Mouse (Mus musculus): ENCODE results near the gene Cdh23. TPM values are rescaled to one million over a fixed set of nuclear protein-coding genes. Genes with fewer than 3 reads are reported as not detected.

Gene Cdh23
- total and polyA plus RNA-seq, 2 experiments from 2014 or later: 1.9 to 13.1 TPM

- Histone ChIP-seq H3K9me3 (ENCODE audit: low read length) (no peaks in the 10 kb centered on the region), H3K36me3 (ENCODE audit: insufficient read depth) (no peaks in the 10 kb centered on the region), H3K4me2 (ENCODE audit: low read depth) (no peak overlapping the region), H3K27me3 (ENCODE audit: insufficient read depth, low read length) (no peaks in the 10 kb centered on the region), H3K27ac (ENCODE audit: low read depth, low read length) (no peak overlapping the region), H3K9ac (no peak overlapping the region), H3K4me3 (ENCODE audit: low read depth, low read length) (no peak overlapping the region), H3K4me1 (ENCODE audit: insufficient read depth) (no peaks in the 10 kb centered on the region)
- DNase-seq (no peak), ATAC-seq (no peak)
- TF ChIP-seq CTCF (IDR thresholded peaks at IDR 0.05; ENCODE audit: low read depth): no peak
- 85% methylated on average over 3 of the region's 3 CpGs for WGBS
Observed at GRCm38 (mm10) chr10:60668591-60668990, 27.7 kb downstream of the Cdh23 start.

DNA sequence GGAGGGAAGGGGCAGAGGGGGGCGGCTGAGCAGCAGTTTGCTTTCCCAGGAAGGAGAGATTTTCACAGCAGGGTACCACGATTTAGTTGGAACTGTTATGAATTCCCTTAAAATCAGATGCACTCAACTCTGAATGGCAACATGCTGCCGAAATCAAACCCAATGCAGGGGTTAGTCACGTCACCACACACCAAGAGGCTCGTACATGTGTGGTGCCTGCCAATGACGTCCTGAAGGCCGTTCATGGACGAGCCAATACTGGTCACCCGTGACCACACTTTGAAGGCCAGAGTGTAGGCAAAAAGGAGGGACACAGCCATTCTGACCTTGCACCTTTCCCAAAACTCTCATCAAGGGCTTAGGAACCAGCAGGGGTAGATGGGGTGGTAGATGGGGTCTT, 35.3 kb downstream of the Cdh23 start:
- no peaks in the 10 kb centered on the region for H3K9me3 ChIP-seq (ENCODE audit: low read length)
- no peaks in the 10 kb centered on the region for H3K36me3 ChIP-seq (ENCODE audit: insufficient read depth)
- no peaks in the 10 kb centered on the region for H3K4me1 ChIP-seq (ENCODE audit: insufficient read depth)
- 77% methylated on average over 9 of the region's 9 CpGs for WGBS
- no peak overlapping the region for H3K9ac ChIP-seq
- DNase-seq (no peak), ATAC-seq (no peak)
- H3K27ac ChIP-seq (ENCODE audit: low read depth, low read length): no peak overlapping the region
- TF ChIP-seq CTCF (IDR thresholded peaks at IDR 0.05; ENCODE audit: low read depth): no peak
- no peaks in the 10 kb centered on the region for H3K27me3 ChIP-seq (ENCODE audit: insufficient read depth, low read length)
- no peak overlapping the region for H3K4me3 ChIP-seq (ENCODE audit: low read depth, low read length)
- H3K4me2 ChIP-seq (ENCODE audit: low read depth): no peak overlapping the region

DNA sequence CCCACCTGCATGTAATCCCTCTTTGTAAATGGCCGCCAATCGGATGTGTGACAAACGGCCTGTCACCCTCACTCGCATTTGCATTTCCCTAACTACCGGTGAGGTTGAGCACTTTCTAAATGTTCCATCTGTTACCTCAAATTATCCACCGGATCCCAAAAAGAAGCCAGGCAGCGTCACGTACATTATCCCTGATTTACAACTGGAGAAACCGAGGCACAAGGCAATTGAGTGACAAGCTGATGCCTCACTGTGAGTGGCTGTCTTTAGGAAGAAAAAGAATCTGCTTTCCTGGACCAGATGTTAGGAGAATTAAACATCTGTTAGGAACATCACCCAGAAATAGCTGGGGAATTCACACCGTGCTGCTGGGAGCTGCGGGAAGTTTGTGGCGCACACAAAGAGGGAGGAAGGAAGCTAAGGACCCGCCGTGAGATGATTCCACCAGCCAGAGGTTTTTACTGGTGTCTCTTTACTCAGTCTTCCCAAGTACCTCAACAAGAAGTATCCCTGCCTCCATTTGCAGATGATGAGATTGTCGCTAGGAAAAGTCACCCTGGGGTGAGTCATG, 36.8 kb downstream of the Cdh23 start:
- Histone ChIP-seq H3K36me3 (ENCODE audit: insufficient read depth) (no peaks in the 10 kb centered on the region), H3K27ac (ENCODE audit: low read depth, low read length) (no peak overlapping the region), H3K9me3 (ENCODE audit: low read length) (no peaks in the 10 kb centered on the region), H3K9ac (no peak overlapping the region), H3K4me1 (ENCODE audit: insufficient read depth) (no peaks in the 10 kb centered on the region), H3K27me3 (ENCODE audit: insufficient read depth, low read length) (no peaks in the 10 kb centered on the region), H3K4me3 (ENCODE audit: low read depth, low read length) (no peak overlapping the region), H3K4me2 (ENCODE audit: low read depth) (no peak overlapping the region)
- DNase-seq (no peak), ATAC-seq (no peak)
- TF ChIP-seq CTCF (IDR thresholded peaks at IDR 0.05; ENCODE audit: low read depth): no peak
- WGBS: 78% methylated on average over 15 of the region's 15 CpGs

GRCm38 (mm10) chr10:60658176-60658575, 38.1 kb downstream of the Cdh23 start:
- ATAC-seq: no peak
- Histone ChIP-seq H3K27me3 (ENCODE audit: insufficient read depth, low read length) (no peaks in the 10 kb centered on the region), H3K4me2 (ENCODE audit: low read depth) (no peak overlapping the region), H3K36me3 (ENCODE audit: insufficient read depth) (no peaks in the 10 kb centered on the region), H3K27ac (ENCODE audit: low read depth, low read length) (no peak overlapping the region), H3K9ac (no peak overlapping the region), H3K4me3 (ENCODE audit: low read depth, low read length) (no peak overlapping the region), H3K4me1 (ENCODE audit: insufficient read depth) (no peaks in the 10 kb centered on the region), H3K9me3 (ENCODE audit: low read length) (no peaks in the 10 kb centered on the region)
- TF ChIP-seq CTCF (IDR thresholded peaks at IDR 0.05; ENCODE audit: low read depth): no peak
- 91% methylated on average over 10 of the region's 10 CpGs for WGBS
- no peak for DNase-seq

DNA sequence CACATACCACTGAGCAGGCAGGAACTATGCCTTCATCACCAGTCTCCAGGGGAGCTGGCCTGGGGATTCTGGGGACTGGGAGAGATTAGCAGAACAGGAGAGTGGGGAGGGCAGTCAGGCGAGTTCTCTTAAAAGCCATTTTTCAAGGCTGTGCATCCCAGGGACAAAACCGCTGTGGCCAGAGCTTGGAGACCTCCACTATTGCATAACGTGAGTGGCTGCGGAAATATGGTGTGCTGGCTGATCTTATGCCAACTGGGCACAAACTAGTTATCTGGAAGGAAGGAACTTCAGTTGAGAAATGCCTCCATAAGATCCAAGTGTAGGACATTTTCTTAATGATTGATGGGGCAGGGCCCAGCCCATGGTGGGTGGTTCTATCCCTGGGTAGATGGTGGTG, 42.6 kb downstream of the Cdh23 start:
- H3K27ac ChIP-seq (ENCODE audit: low read depth, low read length): no peak overlapping the region
- ATAC-seq (no peak), DNase-seq (no peak)
- no peak overlapping the region for H3K4me2 ChIP-seq (ENCODE audit: low read depth)
- H3K36me3 ChIP-seq (ENCODE audit: insufficient read depth): no peaks in the 10 kb centered on the region
- no peaks in the 10 kb centered on the region for H3K9me3 ChIP-seq (ENCODE audit: low read length)
- H3K4me3 ChIP-seq (ENCODE audit: low read depth, low read length): no peak overlapping the region
- TF ChIP-seq CTCF (IDR thresholded peaks at IDR 0.05; ENCODE audit: low read depth): no peak
- H3K27me3 ChIP-seq (ENCODE audit: insufficient read depth, low read length): no peaks in the 10 kb centered on the region
- no peaks in the 10 kb centered on the region for H3K4me1 ChIP-seq (ENCODE audit: insufficient read depth)
- WGBS: 81% methylated on average over 4 of the region's 4 CpGs
- H3K9ac ChIP-seq: no peak overlapping the region

GRCm38 (mm10) chr10:60653106-60653505, 43.2 kb downstream of the Cdh23 start:
- H3K27me3 ChIP-seq (ENCODE audit: insufficient read depth, low read length): no peaks in the 10 kb centered on the region
- no peak overlapping the region for H3K4me2 ChIP-seq (ENCODE audit: low read depth)
- H3K4me1 ChIP-seq (ENCODE audit: insufficient read depth): no peaks in the 10 kb centered on the region
- H3K36me3 ChIP-seq (ENCODE audit: insufficient read depth): no peaks in the 10 kb centered on the region
- no peak for DNase-seq
- ATAC-seq: no peak
- H3K27ac ChIP-seq (ENCODE audit: low read depth, low read length): no peak overlapping the region
- WGBS: 91% methylated on average over 10 of the region's 10 CpGs
- no peak overlapping the region for H3K4me3 ChIP-seq (ENCODE audit: low read depth, low read length)
- no peak for TF ChIP-seq CTCF (IDR thresholded peaks at IDR 0.05; ENCODE audit: low read depth)
- H3K9me3 ChIP-seq (ENCODE audit: low read length): no peaks in the 10 kb centered on the region
- H3K9ac ChIP-seq: no peak overlapping the region

DNA sequence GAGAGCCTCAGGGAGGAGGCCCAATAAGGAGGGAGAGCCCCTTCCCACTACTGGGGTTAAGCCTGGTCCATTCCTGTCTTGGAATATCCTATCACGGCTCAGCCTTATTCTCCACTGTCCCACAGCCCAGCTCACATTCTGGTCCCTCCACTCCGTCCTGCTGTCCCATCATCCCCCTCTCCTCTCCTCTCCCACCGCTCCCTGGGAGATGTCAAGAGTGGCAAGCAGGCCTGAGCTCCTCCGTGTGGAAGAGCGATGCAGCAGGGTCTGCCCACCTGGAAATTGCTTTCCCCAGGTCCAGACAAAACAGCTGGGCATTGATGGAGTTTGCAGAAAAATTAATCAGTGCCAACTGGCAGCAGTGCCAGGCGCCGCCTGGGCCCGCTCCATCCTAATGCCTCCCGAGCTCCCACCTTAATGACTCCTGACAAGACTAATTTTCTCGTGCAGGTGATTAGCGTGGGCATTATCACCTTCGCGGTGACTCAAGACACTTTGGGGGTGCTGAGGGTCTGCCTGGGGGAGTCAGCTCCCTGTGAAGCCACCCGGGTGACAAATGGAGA, 52.1 kb downstream of the Cdh23 start:
- ATAC-seq: no peak
- 72% methylated on average over 14 of the region's 14 CpGs for WGBS

More for the DNA sequence above, 52.1 kb downstream of the Cdh23 start:
- Histone ChIP-seq H3K36me3 (ENCODE audit: insufficient read depth) (no peaks in the 10 kb centered on the region), H3K4me1 (ENCODE audit: insufficient read depth) (no peaks in the 10 kb centered on the region), H3K9me3 (ENCODE audit: low read length) (no peaks in the 10 kb centered on the region), H3K4me3 (ENCODE audit: low read depth, low read length) (no peak overlapping the region), H3K27me3 (ENCODE audit: insufficient read depth, low read length) (no peaks in the 10 kb centered on the region), H3K27ac (ENCODE audit: low read depth, low read length) (no peak overlapping the region), H3K4me2 (ENCODE audit: low read depth) (no peak overlapping the region), H3K9ac (no peak overlapping the region)
- no peak for DNase-seq
- no peak for TF ChIP-seq CTCF (IDR thresholded peaks at IDR 0.05; ENCODE audit: low read depth)

Measured in forebrain, postnatal 0 days (tissue).